Mouse (Mus musculus): ENCODE measurements at regions not wholly inside any gene's neighbourhood (a gene's known extent, or its start where the extent isn't known, plus 50 kb on each side); places are given as distances from the start of the nearest gene placed in this dataset.

- Histone ChIP-seq H3K79me2 (replicated peaks; ENCODE audit: control insufficient read depth, extremely low read depth, insufficient read depth, poor library complexity, severe bottlenecking) (no peaks in the 10 kb centered on the region), H3K4me1 (ENCODE audit: control insufficient read depth in 1 of 2, insufficient read depth in 2 of 2) (peaks cover 10 to 27% of the 10 kb centered on the region in 2 experiments; a peak in 3 of 4 replicates), H3K36me3 (replicated peaks in 1 of 2; ENCODE audit: control insufficient read depth in 1 of 2, insufficient read depth in 1 of 2, low read length in 1 of 2) (no peaks in the 10 kb centered on the region), H3K27me3 (replicated peaks) (no peaks in the 10 kb centered on the region), H3K27ac (ENCODE audit: insufficient read depth, low read depth) (no peak overlapping the region), H3K9ac (ENCODE audit: insufficient read depth, low read depth) (no peak overlapping the region), H3K4me3 (replicated peaks in 1 of 3; ENCODE audit: low read depth in 2 of 3, low read length in 2 of 3, poor library complexity in 1 of 3) (no peak overlapping the region), H3K4me2 (ENCODE audit: insufficient read depth, low read depth, poor library complexity, severe bottlenecking) (no peak overlapping the region), H3K9me3 (replicated peaks; ENCODE audit: low read length) (no peaks in the 10 kb centered on the region)
- TF ChIP-seq GABPA (IDR thresholded peaks at IDR 0.05; ENCODE audit: insufficient replicate concordance, low read depth, low read length) (no peak), SIN3A (IDR thresholded peaks at IDR 0.05; ENCODE audit: low read length) (no peak), CTCF (conservative IDR thresholded peaks at IDR 0.05 in 1 of 2, IDR thresholded peaks at IDR 0.05 in 1 of 2; ENCODE audit: low read depth in 2 of 2, low read length in 2 of 2) (no peak), TBP (conservative IDR thresholded peaks at IDR 0.05; ENCODE audit: low read depth, low read length) (no peak), USF1 (IDR thresholded peaks at IDR 0.05; ENCODE audit: low read depth, low read length) (no peak), ZNF384 (IDR thresholded peaks at IDR 0.05; ENCODE audit: low read depth, low read length) (no peak), ZC3H11A (IDR thresholded peaks at IDR 0.05; ENCODE audit: low read depth, low read length) (no peak)
- in situ Hi-C loops (cut with MboI; ENCODE audit: low pct_ligation_motif_present, low pct_unique_long_range_greater_than_20kb, low sequenced_read_pairs), result no loop called here
- dilution Hi-C loops (cut with MboI; ENCODE audit: extremely low pct_ligation_motif_present, extremely low pct_unique_long_range_greater_than_20kb, low sequenced_read_pairs), result no loop called here
- no peak for DNase-seq (ENCODE audit: extremely low read depth)
Observed at GRCm38 (mm10) chr5:76055849-76056248, 77.6 kb upstream of the Kdr start.

GRCm38 (mm10) chr5:76052782-76053181 is 74.5 kb upstream of the Kdr start:
- Histone ChIP-seq H3K4me3 (replicated peaks in 1 of 3; ENCODE audit: low read depth in 2 of 3, low read length in 2 of 3, poor library complexity in 1 of 3) (no peak overlapping the region), H3K27ac (ENCODE audit: insufficient read depth, low read depth) (no peak overlapping the region), H3K9ac (ENCODE audit: insufficient read depth, low read depth) (no peak overlapping the region), H3K79me2 (replicated peaks; ENCODE audit: control insufficient read depth, extremely low read depth, insufficient read depth, poor library complexity, severe bottlenecking) (no peaks in the 10 kb centered on the region), H3K9me3 (replicated peaks; ENCODE audit: low read length) (no peaks in the 10 kb centered on the region), H3K4me2 (ENCODE audit: insufficient read depth, low read depth, poor library complexity, severe bottlenecking) (no peak overlapping the region), H3K27me3 (replicated peaks) (no peaks in the 10 kb centered on the region), H3K4me1 (ENCODE audit: control insufficient read depth in 1 of 2, insufficient read depth in 2 of 2) (peaks cover 18 to 51% of the 10 kb centered on the region in 2 experiments), H3K36me3 (replicated peaks in 1 of 2; ENCODE audit: control insufficient read depth in 1 of 2, insufficient read depth in 1 of 2, low read length in 1 of 2) (no peaks in the 10 kb centered on the region)
- TF ChIP-seq GABPA (IDR thresholded peaks at IDR 0.05; ENCODE audit: insufficient replicate concordance, low read depth, low read length), result no peak
- TF ChIP-seq EP300 (IDR thresholded peaks at IDR 0.05; ENCODE audit: low read length), result no peak
- TF ChIP-seq ELF1 (IDR thresholded peaks at IDR 0.05; ENCODE audit: low read depth, low read length), result no peak
- no peak for TF ChIP-seq MXI1 (IDR thresholded peaks at IDR 0.05; ENCODE audit: low read depth, low read length)
- TF ChIP-seq USF2 (conservative IDR thresholded peaks at IDR 0.05; ENCODE audit: low read depth, low read length), result no peak
- no peak for TF ChIP-seq NRF1 (IDR thresholded peaks at IDR 0.05; ENCODE audit: low read depth, low read length)
- TF ChIP-seq ZMIZ1 (IDR thresholded peaks at IDR 0.05; ENCODE audit: low read depth, low read length), result no peak
- no peak for TF ChIP-seq BHLHE40 (IDR thresholded peaks at IDR 0.05; ENCODE audit: low read depth, low read length)
- TF ChIP-seq USF1 (IDR thresholded peaks at IDR 0.05; ENCODE audit: low read depth, low read length), result no peak
- no peak for TF ChIP-seq JUN (IDR thresholded peaks at IDR 0.05; ENCODE audit: insufficient read depth, low read depth, low read length)
- no peak for TF ChIP-seq IRF4 (IDR thresholded peaks at IDR 0.05; ENCODE audit: low read depth, low read length)
- TF ChIP-seq MAX (IDR thresholded peaks at IDR 0.05; ENCODE audit: low read length), result no peak
- no peak for DNase-seq (ENCODE audit: extremely low read depth)
- dilution Hi-C loops (cut with MboI; ENCODE audit: extremely low pct_ligation_motif_present, extremely low pct_unique_long_range_greater_than_20kb, low sequenced_read_pairs), result no loop called here
- in situ Hi-C loops (cut with MboI; ENCODE audit: low pct_ligation_motif_present, low pct_unique_long_range_greater_than_20kb, low sequenced_read_pairs), result no loop called here
